Mouse (Mus musculus): Measurements from ENCODE around the gene Larp4b.

DNA sequence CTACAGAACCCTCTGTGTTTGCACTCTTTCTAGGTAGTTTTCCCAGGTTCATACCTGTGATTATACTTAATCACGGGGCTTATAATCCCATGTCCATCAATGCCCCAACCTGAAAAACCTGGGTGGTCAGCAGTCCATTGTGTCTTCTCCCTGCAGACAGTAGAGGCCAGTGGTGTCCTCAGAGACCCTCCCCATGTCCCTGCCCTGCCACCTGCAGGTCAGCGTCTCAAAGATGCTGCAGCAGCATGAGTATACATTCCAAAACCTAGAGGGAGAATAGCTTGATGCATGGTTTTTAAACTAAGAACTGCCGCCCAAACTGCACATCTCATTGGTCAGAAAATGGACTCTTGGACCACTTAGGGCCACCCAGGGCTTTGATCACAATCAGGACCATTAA lies 85.0 kb downstream of the Larp4b start:
- TF ChIP-seq POLR2A (IDR thresholded peaks at IDR 0.05; ENCODE audit: control insufficient read depth, extremely low read depth, insufficient read depth, low read length, poor library complexity), result no peak
- no peak for TF ChIP-seq CTCF (IDR thresholded peaks at IDR 0.05; ENCODE audit: borderline replicate concordance, control insufficient read depth, extremely low read depth, insufficient read depth, low read length, poor library complexity)

All from thymus, adult 2 months (tissue).